Mouse (Mus musculus) gastrocnemius, adult 18-20 months (tissue): Measurements from ENCODE around the gene Vti1b. TPM values are rescaled to one million over a fixed set of nuclear protein-coding genes. Genes with fewer than 3 reads are reported as not detected.
A peak's percentile ranks its signal among the peaks of the same experiment; 100 is the strongest.

Experiments
- DNase-seq: peaks from one replicate; pipeline ENCODE4 v3.0.0; 2021; ENCODE audit warnings: low spot score
- total RNA-seq, 2 experiments: library from RNA; stranded (reverse); gene quantifications; 2 replicates each; pipeline ENCODE4 v1.2.3; 2021

Vti1b gene
- total RNA-seq, 2 experiments from 2014 or later: 83.3 to 97.1 TPM

DNA sequence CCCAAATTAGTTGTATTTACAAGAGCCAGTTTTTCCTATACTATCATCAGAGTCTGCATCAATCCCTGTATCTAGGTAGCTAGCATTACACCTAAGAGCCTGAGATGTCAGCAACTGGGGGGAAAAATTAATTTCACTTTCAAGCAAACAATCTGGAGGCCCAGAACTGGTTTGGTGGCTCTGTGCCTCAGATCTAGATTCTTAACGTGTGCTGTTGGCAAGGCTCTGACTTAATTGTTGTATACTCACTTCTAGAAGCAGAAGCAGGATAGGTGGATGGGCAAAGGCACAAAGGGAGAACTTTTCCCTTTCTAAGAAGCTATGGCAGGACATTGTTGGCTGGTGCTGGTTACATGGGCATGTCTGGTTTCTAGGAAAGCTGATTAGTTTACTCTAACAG lies 33.0 kb downstream of the Vti1b start:
- DNase-seq: no peak

DNA sequence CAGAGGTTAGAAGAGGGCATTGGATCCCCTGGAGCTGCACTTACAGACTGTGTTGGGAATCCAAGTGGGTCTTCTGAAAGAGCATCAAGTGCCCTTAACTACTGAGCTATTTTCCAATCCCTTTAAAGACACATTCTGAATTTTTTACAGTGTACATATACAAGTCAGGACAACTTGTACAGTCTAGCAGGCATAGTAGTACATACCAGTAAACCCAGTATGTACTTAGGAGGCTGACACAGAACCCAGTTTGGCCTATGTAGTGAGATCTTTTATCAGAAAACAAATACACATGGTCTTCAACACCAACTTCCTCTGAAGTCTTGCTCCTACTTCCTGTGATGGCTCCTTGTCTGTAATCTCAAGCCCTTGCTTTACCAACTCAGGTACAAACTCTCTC lies 33.5 kb downstream of the Vti1b start:
- DNase-seq: no peak

DNA sequence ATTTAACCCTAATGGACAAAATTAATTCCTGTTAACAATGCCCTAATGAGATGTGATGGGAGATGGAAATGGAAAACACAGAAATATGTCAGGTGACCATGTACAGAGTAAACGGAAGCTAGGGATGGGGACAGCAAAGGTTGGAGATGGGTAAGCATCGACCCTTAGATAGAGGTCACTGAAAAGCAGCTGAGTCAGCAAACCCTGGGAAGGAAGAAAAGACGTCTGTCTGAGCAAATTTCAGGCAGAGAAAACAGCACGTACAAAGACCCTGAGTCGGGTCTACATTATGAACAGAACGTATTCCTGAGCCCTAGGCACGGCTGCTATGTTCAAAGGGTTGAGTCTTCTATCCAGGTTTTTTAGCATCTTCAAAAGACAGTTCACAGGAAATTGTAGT lies 35.5 kb downstream of the Vti1b start:
- DNase-seq: no peak

DNA sequence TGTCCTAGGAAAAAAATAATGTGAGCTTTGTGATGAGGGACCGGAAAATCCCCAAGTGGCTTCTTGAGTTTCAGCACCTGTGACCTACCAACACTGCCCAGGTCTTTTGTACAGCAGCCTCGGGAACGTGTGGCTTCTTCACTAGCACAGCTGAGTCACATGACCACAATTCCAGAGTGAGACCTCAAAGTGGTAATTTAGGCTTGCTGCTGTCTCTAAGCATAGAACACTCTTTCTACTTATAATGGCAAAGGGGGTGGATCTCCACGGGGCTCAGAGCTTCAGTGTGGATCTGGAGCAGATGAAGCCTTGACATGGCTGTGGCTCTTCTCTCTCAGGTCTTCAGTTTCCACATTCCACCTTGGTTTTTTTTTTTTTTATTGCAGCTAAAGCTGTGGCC lies 37.4 kb downstream of the Vti1b start:
- DNase-seq: no peak

DNA sequence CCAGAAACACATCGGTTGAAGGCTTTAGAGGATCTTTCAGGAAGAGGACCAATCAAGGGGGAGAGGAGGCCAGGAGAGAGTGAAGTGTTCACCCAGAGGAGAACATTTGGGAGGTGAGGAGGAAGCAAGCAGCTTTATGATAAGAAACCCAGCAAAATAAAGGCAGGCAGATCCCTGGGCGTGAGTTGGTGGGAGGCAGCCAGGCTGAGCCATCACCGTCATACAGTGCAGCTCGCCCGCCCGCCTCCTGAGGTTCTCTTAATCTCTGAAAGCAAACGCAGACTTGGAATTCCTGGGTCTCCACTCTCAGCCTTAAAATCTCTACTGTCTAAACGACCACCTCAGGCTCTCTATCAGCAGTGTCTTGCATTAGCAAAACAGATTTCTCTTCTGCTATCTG lies 37.8 kb downstream of the Vti1b start:
- no peak for DNase-seq

DNA sequence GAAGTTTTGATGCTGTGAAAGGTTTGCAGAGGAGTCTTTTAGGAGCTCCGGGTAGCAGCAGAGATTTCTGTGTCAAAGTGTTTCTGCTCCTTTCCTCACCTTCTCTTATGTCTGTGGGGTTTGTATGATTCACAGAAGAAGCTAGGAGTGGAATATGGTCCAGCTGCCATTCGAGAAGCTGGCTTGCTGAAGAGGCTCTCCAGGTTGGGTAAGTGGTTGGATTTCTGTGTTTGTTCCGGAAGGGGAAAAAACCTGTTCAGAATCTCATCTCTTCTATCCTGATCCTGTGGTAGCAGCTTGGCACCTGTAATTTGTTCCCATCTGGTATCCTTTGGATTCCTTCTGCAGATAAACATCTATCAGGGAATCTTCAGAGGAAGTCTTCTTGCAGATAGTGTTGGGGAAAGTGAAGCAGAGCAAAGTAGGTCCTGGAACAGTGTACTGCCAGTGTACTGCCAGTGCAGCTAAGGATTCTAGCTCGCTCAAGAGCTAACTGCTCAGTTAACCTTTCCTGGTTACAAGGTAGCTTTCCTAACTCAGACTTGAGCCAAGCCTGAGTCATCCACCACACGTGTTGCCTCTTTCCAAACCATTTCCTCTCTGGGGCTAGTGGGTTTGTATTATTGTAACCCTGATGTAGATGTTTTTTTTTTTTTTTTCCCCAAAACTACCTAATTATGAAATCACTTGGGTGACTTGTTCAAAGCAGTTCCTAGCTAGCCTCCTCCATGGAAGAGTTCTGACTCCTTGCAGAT lies 40.6 kb downstream of the Vti1b start:
- no peak for DNase-seq

DNA sequence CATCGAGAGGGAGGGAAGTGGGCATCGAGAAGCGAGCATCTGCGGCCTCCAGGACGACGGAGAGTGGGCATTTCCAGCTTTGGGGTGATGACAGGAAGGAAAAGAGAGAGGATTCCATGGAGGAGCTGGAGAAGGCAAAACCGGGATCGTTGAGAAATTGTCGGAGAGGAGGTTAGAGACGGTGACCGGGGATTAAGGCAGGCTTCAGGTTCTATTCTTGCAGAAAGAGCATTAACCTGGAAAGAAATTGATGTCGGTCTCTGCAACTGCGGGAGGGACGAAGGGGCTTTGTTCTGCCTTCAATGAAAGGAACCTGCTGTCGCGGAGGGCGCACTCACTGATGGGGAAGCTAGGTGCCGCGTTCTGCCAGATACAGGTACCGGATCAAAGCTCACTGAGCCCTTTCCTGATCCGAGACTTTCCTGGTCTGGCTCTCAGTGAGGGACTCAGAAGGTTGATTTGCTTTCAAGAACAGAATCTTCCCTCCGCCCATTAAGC lies 41.2 kb downstream of the Vti1b start:
- DNase-seq: no peak

DNA sequence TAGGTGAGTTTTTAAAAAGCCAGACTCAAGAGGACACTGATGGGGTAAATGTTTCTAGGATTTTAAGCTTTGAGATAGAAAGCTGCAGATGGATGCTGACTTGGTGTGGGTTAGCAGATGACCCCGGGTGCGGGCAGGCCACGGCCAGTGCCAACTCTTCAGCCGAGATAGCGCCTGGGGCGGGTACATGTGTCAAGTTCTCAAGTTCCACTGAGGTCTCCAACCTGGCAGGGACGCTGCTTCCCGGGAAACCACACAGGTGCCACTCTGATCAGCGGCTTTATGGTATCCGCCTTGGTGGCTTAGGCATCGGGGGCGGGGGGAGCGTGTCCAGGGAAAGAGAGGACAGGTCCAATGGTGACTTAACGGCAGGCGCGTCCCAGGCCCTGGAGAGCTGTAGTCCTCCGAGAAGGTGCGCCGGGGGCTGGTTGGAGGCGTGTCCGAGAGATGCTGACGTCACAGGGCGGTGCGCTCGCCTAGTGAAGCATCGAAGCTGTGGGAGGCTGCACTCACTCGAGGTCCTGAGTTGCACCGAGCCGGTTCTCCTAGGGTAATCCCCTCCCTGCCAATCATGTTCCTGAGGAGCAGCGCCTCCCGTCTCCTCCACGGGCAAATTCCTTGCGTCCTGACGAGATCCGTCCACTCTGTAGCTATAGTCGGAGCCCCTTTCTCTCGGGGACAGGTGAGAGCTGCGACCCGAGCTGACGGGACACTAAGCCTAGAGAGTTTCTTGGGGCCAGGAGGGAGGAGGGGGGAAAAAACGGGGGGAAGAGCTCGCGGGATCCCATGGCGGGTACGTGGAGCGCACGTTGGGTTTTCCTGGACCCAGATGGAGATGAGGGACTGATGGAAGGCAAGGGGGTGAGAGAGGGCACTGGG lies 41.9 kb downstream of the Vti1b start, which contains the start of gene Arg2:
Arg2 (plus strand) TSS at position 479 of the 879 bp plus-strand sequence.
- DNase-seq: peak; percentile 29

DNA sequence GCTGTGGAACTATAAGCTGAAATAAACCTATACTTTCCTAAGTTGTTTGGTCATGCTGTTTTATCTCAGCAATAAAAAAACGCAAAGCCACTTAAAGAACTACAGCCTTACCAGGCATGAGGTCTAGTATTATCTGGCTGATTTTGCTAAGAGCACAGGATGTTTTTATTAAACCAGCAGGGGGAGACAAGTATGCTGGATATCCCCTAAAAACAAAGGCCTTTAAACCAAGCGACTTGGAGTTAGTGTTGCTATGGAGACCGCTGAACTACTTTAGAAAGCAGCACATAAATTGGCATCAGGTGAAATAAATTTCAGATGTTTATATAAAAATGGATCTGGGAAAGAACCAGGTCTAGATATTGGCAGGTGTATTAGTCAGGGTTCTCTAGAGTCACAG lies 49.6 kb downstream of the Vti1b start:
- DNase-seq: no peak

DNA sequence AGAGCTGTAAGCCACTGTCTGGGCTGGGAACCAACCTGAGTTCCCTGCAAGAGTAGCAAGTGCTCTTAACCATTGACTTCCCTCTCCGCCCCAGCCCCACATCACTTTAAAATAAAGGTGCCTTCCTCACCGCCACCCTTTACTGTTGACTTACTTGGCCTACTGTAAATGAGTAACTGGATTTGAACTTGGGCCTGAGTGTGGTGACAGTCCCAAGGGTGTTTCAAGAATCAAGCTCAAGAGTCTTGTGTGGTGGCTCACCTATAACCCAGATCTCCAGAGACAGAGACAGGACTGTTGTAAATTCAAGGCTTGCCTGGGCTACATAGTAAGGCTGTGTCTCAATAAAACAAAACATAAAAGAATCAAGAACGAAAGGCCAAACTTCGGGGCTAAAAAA lies 53.5 kb downstream of the Vti1b start:
- DNase-seq: no peak

Other genes starting within 250 kb of the Vti1b start
- 1 to 10 TPM; 2.5 to 5.5 TPM for gene Tmem229b, start 165.0 kb downstream of the Vti1b start, total RNA-seq
- gene Plekhh1, start 143.5 kb downstream of the Vti1b start, total RNA-seq: 1 to 10 TPM in 1 of 2 experiments, under 1 TPM in 1; 0.71 to 1.0 TPM
- 1 to 10 TPM; 1.7 to 2.4 TPM for gene Pigh, start 83.0 kb downstream of the Vti1b start, total RNA-seq
- not detected for gene Arg2, start 41.9 kb downstream of the Vti1b start, total RNA-seq
- 1 to 10 TPM; 1.9 to 2.7 TPM for gene Rdh11, start 19.6 kb upstream of the Vti1b start, total RNA-seq
- under 1 TPM in 1 of 2 experiments, not detected in 1; 0.09 TPM for gene Rdh12, start 36.2 kb upstream of the Vti1b start, total RNA-seq
- 10 to 100 TPM; 14.4 to 15.5 TPM for gene Zfyve26, start 123.6 kb upstream of the Vti1b start, total RNA-seq
- gene Rad51b, start 124.6 kb upstream of the Vti1b start, total RNA-seq: under 1 TPM; 0.17 to 0.23 TPM